Mouse (Mus musculus) small intestine, adult 2 months (tissue): ENCODE data around the gene Slc25a17.

Source experiments
- CTCF ChIP-seq: fragments of 200-500 bp; IDR thresholded peaks from 2 replicates; pipeline ENCODE4 v1.5.1; 2012; ENCODE audit warnings: low read depth, mild to moderate bottlenecking, control low read depth, inconsistent platforms, low read length, moderate library complexity, mixed read lengths; ENCODE audit not compliant: insufficient replicate concordance, insufficient read length; ENCODE audit errors: extremely low read depth
- POLR2A ChIP-seq: fragments of 200-500 bp; IDR thresholded peaks from 2 replicates; pipeline ENCODE4 v1.6.1; 2012; ENCODE audit warnings: low read depth, mild to moderate bottlenecking, control low read depth, inconsistent platforms, low read length, moderate library complexity

DNA sequence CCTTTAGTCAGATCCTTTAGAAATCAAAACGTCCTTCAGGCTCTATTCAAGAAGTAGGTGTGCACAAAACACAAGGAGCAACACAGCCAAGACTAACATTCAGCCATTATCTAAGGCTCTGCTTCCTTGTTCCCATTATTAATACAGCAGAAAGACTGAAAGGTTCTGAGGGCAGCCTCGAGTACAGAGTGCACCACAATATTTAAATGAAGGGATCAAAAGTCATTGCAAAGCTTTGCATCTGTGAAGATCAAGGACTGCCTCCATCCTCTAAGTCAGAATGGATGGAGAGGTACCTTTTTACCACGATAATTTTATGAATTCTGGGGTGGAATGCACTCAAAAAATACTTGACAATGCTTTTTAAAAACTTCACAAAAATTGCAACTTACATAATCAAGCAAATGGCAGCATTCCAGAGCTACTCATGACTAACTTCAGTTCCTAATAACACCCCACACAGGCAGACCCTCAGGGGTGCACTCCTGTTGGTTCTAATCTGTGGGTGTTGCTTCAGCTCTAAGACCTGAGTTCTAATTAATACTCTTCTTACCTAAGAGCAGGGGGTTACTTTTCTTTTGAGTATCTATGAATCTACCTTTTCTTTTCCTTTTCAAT lies 29.7 kb downstream of the Slc25a17 start:
- no peak for TF ChIP-seq POLR2A
- TF ChIP-seq CTCF, result no peak
